Mouse (Mus musculus) MEL (cell line): Measurements from ENCODE around the gene Lhfpl3. TPM values are rescaled to one million over a fixed set of nuclear protein-coding genes. Genes with fewer than 3 reads are reported as not detected.

Source experiments
- DNase-seq: peaks from one replicate; pipeline ENCODE4 v3.0.0; 2011; ENCODE audit warnings: low read depth, low spot score
- H3K27ac ChIP-seq: 2 replicates; pipeline ENCODE4 v1.5.1; 2012; ENCODE audit warnings: low read depth, mild to moderate bottlenecking, control low read depth, low read length, moderate library complexity; ENCODE audit not compliant: control insufficient read depth
- H3K27me3 ChIP-seq, 2 experiments: fragments of 150-350 bp in 1 of 2; sonication (generic) in 1 of 2; 2 replicates each; pipeline ENCODE4 v1.6.1; 2012; ENCODE audit warnings: low read length in 2 of 2, mild to moderate bottlenecking in 2 of 2, improper control_type of control experiment in 1 of 2, moderate library complexity in 1 of 2; ENCODE audit not compliant: insufficient read depth in 2 of 2, control insufficient read depth in 1 of 2
- H3K36me3 ChIP-seq, 2 experiments: 2 replicates each; pipeline ENCODE4 v1.6.1; 2012 to 2014; ENCODE audit warnings: low read length in 2 of 2, improper control_type of control experiment in 1 of 2, inconsistent platforms in 1 of 2, mild to moderate bottlenecking in 1 of 2; ENCODE audit not compliant: insufficient read depth in 2 of 2, control insufficient read depth in 1 of 2
- H3K4me1 ChIP-seq, 2 experiments: fragments of 150-350 bp in 1 of 2; sonication (generic) in 1 of 2; 2 replicates each; pipeline ENCODE4 v1.6.1; 2012; ENCODE audit warnings: low read length in 2 of 2, improper control_type of control experiment in 1 of 2, mild to moderate bottlenecking in 1 of 2; ENCODE audit not compliant: insufficient read depth in 2 of 2, control insufficient read depth in 1 of 2
- H3K4me3 ChIP-seq, 2 experiments: fragments of 150-350 bp in 1 of 2; sonication (generic) in 1 of 2; 2 replicates each; pipeline ENCODE4 v1.5.1; 2012; ENCODE audit warnings: low read depth in 2 of 2, low read length in 2 of 2, mild to moderate bottlenecking in 2 of 2, moderate library complexity in 2 of 2, control low read depth in 1 of 2, improper control_type of control experiment in 1 of 2; ENCODE audit not compliant: control insufficient read depth in 1 of 2, insufficient read depth in 1 of 2
- H3K79me2 ChIP-seq: 2 replicates; pipeline ENCODE4 v1.6.1; 2012; ENCODE audit warnings: mild to moderate bottlenecking, low read length, moderate library complexity; ENCODE audit not compliant: control insufficient read depth, poor library complexity, insufficient read depth
- H3K9ac ChIP-seq: 2 replicates; pipeline ENCODE4 v1.6.1; 2012; ENCODE audit warnings: low read depth, mild to moderate bottlenecking, control low read depth, low read length, moderate library complexity; ENCODE audit not compliant: control insufficient read depth, poor library complexity, severe bottlenecking
- H3K9me3 ChIP-seq: fragments of 150-350 bp; sonication (generic); replicated peaks from 2 replicates; pipeline ENCODE4 v1.6.1; 2012; ENCODE audit warnings: mild to moderate bottlenecking, low read length, improper control_type of control experiment, moderate library complexity; ENCODE audit not compliant: insufficient read depth
- CHD1 ChIP-seq: IDR thresholded peaks from 2 replicates; pipeline ENCODE4 v1.6.1; 2012; ENCODE audit warnings: low read depth, mild to moderate bottlenecking, inconsistent platforms, low read length, improper control_type of control experiment
- CHD2 ChIP-seq: IDR thresholded peaks from 2 replicates; pipeline ENCODE4 v1.6.1; 2011; ENCODE audit warnings: low read length, improper control_type of control experiment
- ELF1 ChIP-seq: IDR thresholded peaks from 2 replicates; pipeline ENCODE4 v1.6.1; 2014; ENCODE audit warnings: low read depth, mild to moderate bottlenecking, inconsistent platforms, low read length, improper control_type of control experiment, moderate library complexity
- ETS1 ChIP-seq: IDR thresholded peaks from 2 replicates; pipeline ENCODE4 v1.6.1; 2012; ENCODE audit warnings: low read depth, mild to moderate bottlenecking, inconsistent platforms, low read length, improper control_type of control experiment, moderate library complexity
- GATA1 ChIP-seq: IDR thresholded peaks from 2 replicates; pipeline ENCODE4 v1.6.1; 2011; ENCODE audit warnings: low read depth, low read length, improper control_type of control experiment
- KAT2A ChIP-seq: conservative IDR thresholded peaks from 2 replicates; pipeline ENCODE4 v1.6.1; 2012; ENCODE audit warnings: low read depth, low read length, improper control_type of control experiment, inconsistent platforms
- MAZ ChIP-seq: IDR thresholded peaks from 2 replicates; pipeline ENCODE4 v1.6.1; 2012; ENCODE audit warnings: low read depth, mild to moderate bottlenecking, inconsistent platforms, low read length, improper control_type of control experiment
- MEF2A ChIP-seq: IDR thresholded peaks from 2 replicates; pipeline ENCODE4 v1.6.1; 2014; ENCODE audit warnings: low read depth, mild to moderate bottlenecking, inconsistent platforms, low read length, improper control_type of control experiment; ENCODE audit not compliant: poor library complexity, insufficient replicate concordance, severe bottlenecking; ENCODE audit errors: extremely low read depth
- MXI1 ChIP-seq: IDR thresholded peaks from 2 replicates; pipeline ENCODE4 v1.6.1; 2011; ENCODE audit warnings: mild to moderate bottlenecking, low read depth, low read length, improper control_type of control experiment
- NELFE ChIP-seq: IDR thresholded peaks from 2 replicates; pipeline ENCODE4 v1.6.1; 2011; ENCODE audit warnings: low read depth, low read length, improper control_type of control experiment
- POLR2A ChIP-seq, 2 experiments: IDR thresholded peaks; 2 replicates each; pipeline ENCODE4 v1.6.1; 2011 to 2012; ENCODE audit warnings: low read length in 2 of 2, mild to moderate bottlenecking in 2 of 2, control low read depth in 1 of 2, improper control_type of control experiment in 1 of 2, low read depth in 1 of 2, moderate library complexity in 1 of 2; ENCODE audit not compliant: control insufficient read depth in 1 of 2, insufficient read depth in 1 of 2, poor library complexity in 1 of 2
- POLR2AphosphoS2 ChIP-seq: IDR thresholded peaks from 2 replicates; pipeline ENCODE4 v1.6.1; 2011; ENCODE audit warnings: low read length, improper control_type of control experiment
- SMC3 ChIP-seq: IDR thresholded peaks from 2 replicates; pipeline ENCODE4 v1.6.1; 2011; ENCODE audit warnings: low read depth, low read length, improper control_type of control experiment
- TAL1 ChIP-seq: IDR thresholded peaks from 2 replicates; pipeline ENCODE4 v1.6.1; 2012; ENCODE audit warnings: mild to moderate bottlenecking, inconsistent platforms, low read length, moderate library complexity, mixed read lengths
- TBP ChIP-seq: IDR thresholded peaks from 2 replicates; pipeline ENCODE4 v1.8.0; 2011; ENCODE audit warnings: low read depth, low read length, improper control_type of control experiment
- USF1 ChIP-seq: IDR thresholded peaks from 2 replicates; pipeline ENCODE4 v1.6.1; 2014; ENCODE audit warnings: low read depth, mild to moderate bottlenecking, inconsistent platforms, low read length, improper control_type of control experiment, moderate library complexity
- USF2 ChIP-seq, 2 experiments: IDR thresholded peaks; 2 replicates each; pipeline ENCODE4 v1.6.1; 2011 to 2012; ENCODE audit warnings: improper control_type of control experiment in 2 of 2, low read length in 2 of 2, borderline replicate concordance in 1 of 2, inconsistent platforms in 1 of 2, low read depth in 1 of 2, mild to moderate bottlenecking in 1 of 2; ENCODE audit not compliant: insufficient read depth in 1 of 2
- ZKSCAN1 ChIP-seq: IDR thresholded peaks from 2 replicates; pipeline ENCODE4 v1.6.1; 2012; ENCODE audit warnings: low read depth, mild to moderate bottlenecking, inconsistent platforms, low read length, improper control_type of control experiment, moderate library complexity
- ZMIZ1 ChIP-seq: IDR thresholded peaks from 2 replicates; pipeline ENCODE4 v1.6.1; 2012; ENCODE audit warnings: low read depth, mild to moderate bottlenecking, inconsistent platforms, low read length, improper control_type of control experiment, moderate library complexity
- polyA plus RNA-seq, 2 experiments: library from polyadenylated mRNA; stranded (reverse) in 1 of 2; unstranded in 1 of 2; fragments of >175 nt in 1 of 2; fragments of >200 nt in 1 of 2; gene quantifications; 2 replicates each; pipeline versions ENCODE4 v1.2.1 to v1.2.4; 2012; ENCODE audit warnings: low replicate concordance in 2 of 2, low read depth in 1 of 2; ENCODE audit not compliant: insufficient read length in 2 of 2, insufficient read depth in 1 of 2, missing spikeins in 1 of 2
- total RNA-seq: library from RNA; depleted of rRNA; stranded (reverse); fragments of 300-350 nt; gene quantifications from 2 replicates; pipeline ENCODE4 v1.2.3, GENCODE M21; 2012

Lhfpl3 gene
- total and polyA plus RNA-seq, 3 experiments = not detected

DNA sequence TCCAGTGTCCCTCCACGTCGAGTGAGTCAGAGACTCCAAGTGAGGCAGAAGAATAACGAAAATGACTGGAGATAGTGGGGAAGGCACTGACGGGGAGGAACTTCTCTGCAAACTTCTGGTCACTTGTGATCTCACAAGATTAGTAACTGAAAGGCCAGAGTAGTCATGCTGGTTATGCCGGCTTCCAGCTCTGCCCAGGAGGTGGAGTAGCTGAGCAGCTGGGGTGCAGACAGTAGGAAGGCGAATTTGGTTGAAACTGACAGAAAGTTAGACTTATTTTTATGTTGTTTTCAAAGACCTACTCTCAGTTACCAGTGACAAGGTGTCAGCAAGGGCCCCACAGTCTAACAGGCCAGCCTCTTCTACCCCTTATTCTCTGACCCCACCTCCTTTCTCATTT is 217.4 kb downstream of the Lhfpl3 start:
- Histone ChIP-seq H3K27ac (no peak overlapping the region), H3K4me1 (no peaks in the 10 kb centered on the region), H3K79me2 (no peaks in the 10 kb centered on the region), H3K27me3 (no peaks in the 10 kb centered on the region), H3K9me3 (no peaks in the 10 kb centered on the region), H3K36me3 (no peaks in the 10 kb centered on the region), H3K9ac (no peak overlapping the region), H3K4me3 (no peak overlapping the region)
- TF ChIP-seq POLR2AphosphoS2 = no peak
- TF ChIP-seq TBP = no peak
- no peak for TF ChIP-seq KAT2A
- TF ChIP-seq ZKSCAN1 = no peak
- no peak for DNase-seq

DNA sequence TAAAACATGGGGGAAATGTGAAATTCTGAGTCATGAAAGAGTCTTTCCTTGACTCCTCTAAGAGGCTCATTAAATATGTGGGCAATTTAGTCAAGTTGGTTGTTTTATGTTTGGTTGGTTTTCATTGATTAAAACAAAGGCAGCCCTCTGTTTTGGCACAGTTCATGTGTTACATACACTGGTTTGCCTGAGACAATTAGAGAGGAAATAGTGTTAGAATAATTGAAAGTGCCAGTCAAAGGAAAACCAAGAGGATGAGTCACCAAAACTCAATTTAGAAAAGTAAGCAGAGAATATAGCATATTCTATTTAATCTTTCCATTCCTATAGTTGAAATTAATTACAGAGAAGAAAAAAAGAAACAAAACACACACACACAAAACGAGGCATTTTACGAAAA is 240.9 kb downstream of the Lhfpl3 start:
- no peak for DNase-seq
- no peak overlapping the region for H3K4me3 ChIP-seq
- H3K9me3 ChIP-seq = no peaks in the 10 kb centered on the region
- no peak overlapping the region for H3K9ac ChIP-seq
- H3K27me3 ChIP-seq = no peaks in the 10 kb centered on the region
- no peaks in the 10 kb centered on the region for H3K79me2 ChIP-seq
- H3K36me3 ChIP-seq = no peaks in the 10 kb centered on the region
- H3K27ac ChIP-seq = no peak overlapping the region
- TF ChIP-seq USF2 (IDR thresholded peaks at IDR 0.05; ENCODE audit: borderline replicate concordance in 1 of 2, insufficient read depth in 1 of 2, low read depth in 1 of 2, low read length in 2 of 2) (no peak), ZMIZ1 (no peak), TAL1 (no peak), KAT2A (no peak), ELF1 (no peak), CHD2 (no peak), SMC3 (no peak), POLR2A (IDR thresholded peaks at IDR 0.05; ENCODE audit: control insufficient read depth in 1 of 2, insufficient read depth in 1 of 2, low read depth in 1 of 2, low read length in 2 of 2, poor library complexity in 1 of 2) (no peak), MXI1 (no peak), ETS1 (no peak), USF1 (no peak), NELFE (no peak), CHD1 (no peak), MEF2A (no peak), GATA1 (no peak), ZKSCAN1 (no peak), TBP (no peak), MAZ (no peak)
- TF ChIP-seq, all 39 proteins: peak for 0
- no peaks in the 10 kb centered on the region for H3K4me1 ChIP-seq
